Mouse (Mus musculus) E14TG2a.4 (cell line): Measurements from ENCODE around the gene Pank4.

Source experiments
- H3K27me3 ChIP-seq: 2 replicates; pipeline ENCODE4 v1.6.1; 2014; ENCODE audit warnings: low read length, control low read depth; ENCODE audit not compliant: insufficient read depth
- H3K36me3 ChIP-seq: 2 replicates; pipeline ENCODE4 v1.6.1; 2014; ENCODE audit warnings: low read length, control low read depth; ENCODE audit not compliant: insufficient read depth
- H3K4me1 ChIP-seq: replicated peaks from 2 replicates; pipeline ENCODE4 v1.6.1; 2014; ENCODE audit warnings: low read depth, low read length, control low read depth
- H3K4me3 ChIP-seq: replicated peaks from 2 replicates; pipeline ENCODE4 v1.5.1; 2014; ENCODE audit warnings: mild to moderate bottlenecking, low read length
- H3K9me3 ChIP-seq: 2 replicates; pipeline ENCODE4 v1.6.1; 2014; ENCODE audit warnings: low read length, control low read depth
- CTCF ChIP-seq: conservative IDR thresholded peaks from 2 replicates; pipeline ENCODE4 v1.5.1; 2014; ENCODE audit warnings: low read length
- NANOG ChIP-seq: IDR thresholded peaks from 2 replicates; pipeline ENCODE4 v1.6.1; 2014; ENCODE audit warnings: borderline replicate concordance, low read length, mixed read lengths
- POU5F1 ChIP-seq: IDR thresholded peaks from 2 replicates; pipeline ENCODE4 v1.6.1; 2014; ENCODE audit warnings: low read length, borderline replicate concordance

Pank4 gene

DNA sequence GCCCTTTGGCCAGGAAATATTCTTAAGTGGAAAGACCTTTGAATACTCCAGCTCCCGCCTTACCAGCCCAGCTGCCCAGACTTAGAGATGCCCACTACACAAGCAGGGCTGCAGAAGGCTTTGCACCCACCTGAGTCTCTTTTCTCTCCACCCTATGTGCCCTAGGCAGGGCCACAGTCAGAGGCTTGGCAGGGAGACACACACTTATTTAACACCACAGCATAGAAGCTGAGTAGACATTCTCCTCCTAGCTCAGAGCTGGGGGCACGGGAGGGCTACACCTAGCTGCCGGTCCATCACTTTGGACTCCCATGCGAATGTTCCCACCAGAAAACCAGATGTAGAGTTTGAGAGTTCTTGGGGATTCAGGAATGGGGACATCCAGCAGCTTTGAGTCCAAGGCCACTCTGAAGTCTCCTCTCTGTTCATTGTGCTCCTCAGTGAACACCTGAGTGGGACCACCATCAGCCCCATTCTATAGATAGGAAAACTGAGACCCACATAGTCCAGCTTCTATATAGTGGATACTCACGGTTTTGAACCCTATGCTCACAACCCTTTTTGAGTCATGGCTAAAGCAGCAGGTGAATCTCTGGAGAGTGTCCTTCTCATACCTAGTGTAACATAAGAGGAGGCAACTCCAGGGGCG, 14.9 kb upstream of the Pank4 start:
- H3K27me3 ChIP-seq = peaks cover 57% of the 10 kb centered on the region
- TF ChIP-seq CTCF (no peak), NANOG (no peak), POU5F1 (no peak)

DNA sequence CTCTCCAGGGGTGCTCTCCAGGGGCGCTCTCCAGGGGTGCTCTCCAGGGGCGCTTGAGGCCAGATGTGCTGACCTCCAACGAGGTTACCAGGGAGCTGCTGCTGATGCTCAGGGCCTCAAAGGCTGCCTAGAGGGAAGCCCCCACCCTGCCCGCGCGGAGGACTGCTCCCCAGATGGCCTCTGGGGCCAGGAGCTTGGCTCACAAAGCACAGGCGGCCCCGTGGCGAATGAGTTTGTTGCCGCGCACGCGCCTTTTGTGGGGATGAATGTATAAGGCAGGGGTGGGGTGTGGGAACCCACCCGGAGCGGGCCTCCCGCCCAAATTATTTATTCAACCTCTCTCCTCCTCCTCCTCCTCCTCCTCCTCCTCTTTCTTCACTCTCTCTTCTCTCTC, 14.3 kb upstream of the Pank4 start:
- Histone ChIP-seq H3K36me3 (no peaks in the 10 kb centered on the region), H3K4me1 (peaks cover 44% of the 10 kb centered on the region), H3K4me3 (no peak overlapping the region), H3K27me3 (peaks cover 62% of the 10 kb centered on the region), H3K9me3 (no peaks in the 10 kb centered on the region)
- TF ChIP-seq CTCF (no peak), NANOG (no peak), POU5F1 (no peak)

More for the DNA sequence above, 14.9 kb upstream of the Pank4 start:
- no peaks in the 10 kb centered on the region for H3K36me3 ChIP-seq
- no peaks in the 10 kb centered on the region for H3K9me3 ChIP-seq
- no peak overlapping the region for H3K4me3 ChIP-seq
- peaks cover 41% of the 10 kb centered on the region for H3K4me1 ChIP-seq

GRCm38 (mm10) chr4:154952461-154953241, 11.3 kb upstream of the Pank4 start:
- Histone ChIP-seq H3K27me3 (peaks cover 89% of the 10 kb centered on the region), H3K4me1 (peaks cover 46% of the 10 kb centered on the region), H3K36me3 (no peaks in the 10 kb centered on the region), H3K9me3 (no peaks in the 10 kb centered on the region), H3K4me3 (peak overlapping the region; percentile 57)
- TF ChIP-seq POU5F1 (no peak), NANOG (no peak), CTCF (no peak)

DNA sequence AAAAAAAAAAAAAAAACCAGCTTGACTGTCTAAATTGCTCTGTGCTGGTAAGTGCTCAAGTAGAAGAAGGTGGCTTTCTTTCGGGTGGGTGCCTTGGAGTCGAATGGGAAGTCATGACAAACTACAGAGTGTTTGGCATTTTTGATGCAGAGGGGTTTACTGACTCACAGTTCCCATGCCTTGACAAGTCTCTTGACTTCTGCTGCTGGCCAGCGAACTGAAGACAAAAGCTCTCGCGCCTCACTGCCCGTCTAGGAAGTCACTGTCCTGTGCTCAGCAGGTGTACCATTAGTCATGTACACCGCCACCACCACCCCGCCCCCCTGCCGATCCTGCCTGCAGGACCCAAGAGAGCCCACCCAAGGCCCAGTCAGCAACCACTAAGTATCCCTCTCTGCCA, 7.3 kb upstream of the Pank4 start:
- H3K4me1 ChIP-seq = peaks cover 67% of the 10 kb centered on the region
- no peak for TF ChIP-seq CTCF
- no peak for TF ChIP-seq POU5F1
- TF ChIP-seq NANOG = no peak
- H3K36me3 ChIP-seq = no peaks in the 10 kb centered on the region
- H3K27me3 ChIP-seq = peaks cover 96% of the 10 kb centered on the region
- H3K9me3 ChIP-seq = no peaks in the 10 kb centered on the region
- 0 out of 2 replicates have a peak overlapping the region, but pooled peaks have one; percentile 3 for H3K4me3 ChIP-seq

GRCm38 (mm10) chr4:154957289-154957993, 6.5 kb upstream of the Pank4 start:
- peak overlapping the region; percentile 45 for H3K4me3 ChIP-seq
- H3K36me3 ChIP-seq = no peaks in the 10 kb centered on the region
- H3K9me3 ChIP-seq = no peaks in the 10 kb centered on the region
- H3K27me3 ChIP-seq = peaks cover 96% of the 10 kb centered on the region
- TF ChIP-seq POU5F1 (no peak), NANOG (no peak), CTCF (no peak)
- peaks cover 73% of the 10 kb centered on the region for H3K4me1 ChIP-seq

DNA sequence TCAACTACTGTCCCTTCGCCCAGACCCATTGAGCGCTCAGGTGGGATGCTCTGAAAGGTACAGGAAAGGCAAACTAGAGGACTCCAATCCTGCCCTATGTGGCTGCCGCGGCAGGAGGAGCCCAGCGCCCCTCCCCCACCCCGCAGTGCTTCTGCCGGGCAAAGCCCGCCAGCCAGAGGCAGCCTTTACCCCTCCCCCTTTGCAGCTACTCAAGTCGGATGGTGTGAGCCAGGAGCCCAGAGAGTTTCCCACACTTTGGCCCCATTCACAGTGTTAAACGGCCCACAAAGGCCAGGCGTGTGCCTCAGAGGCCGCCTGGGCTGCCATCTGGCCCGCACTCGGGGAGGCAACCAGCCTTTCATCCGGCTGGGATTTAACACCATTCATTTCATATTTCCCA, 5.8 kb upstream of the Pank4 start:
- Histone ChIP-seq H3K4me1 (peaks cover 73% of the 10 kb centered on the region), H3K27me3 (peaks cover 96% of the 10 kb centered on the region), H3K4me3 (peak overlapping the region; percentile 45), H3K9me3 (no peaks in the 10 kb centered on the region), H3K36me3 (no peaks in the 10 kb centered on the region)
- no peak for TF ChIP-seq CTCF
- no peak for TF ChIP-seq NANOG
- TF ChIP-seq POU5F1 = no peak

DNA sequence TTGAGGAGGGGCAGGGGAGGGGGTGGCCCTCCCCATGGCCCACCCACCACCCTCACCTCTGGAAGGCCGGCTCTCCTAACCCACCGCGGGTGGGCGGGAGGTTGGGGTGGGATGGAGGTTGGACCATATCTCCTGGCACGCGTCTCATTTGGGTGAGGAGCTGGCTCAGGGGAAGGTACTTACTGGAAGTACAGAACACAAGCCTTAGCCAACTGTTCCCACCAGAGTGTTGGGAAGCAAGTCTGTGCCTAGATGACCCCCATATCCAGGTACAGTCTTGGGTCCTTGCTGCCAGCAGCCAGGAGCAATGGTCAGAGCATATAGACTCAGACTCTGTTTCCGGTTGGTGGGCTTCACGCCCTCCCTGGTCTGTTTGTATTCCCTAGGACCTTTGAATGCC, 5.3 kb upstream of the Pank4 start:
- Histone ChIP-seq H3K9me3 (no peaks in the 10 kb centered on the region), H3K36me3 (no peaks in the 10 kb centered on the region), H3K4me1 (peaks cover 73% of the 10 kb centered on the region), H3K27me3 (peaks cover 96% of the 10 kb centered on the region), H3K4me3 (no peak overlapping the region)
- TF ChIP-seq NANOG = no peak
- no peak for TF ChIP-seq POU5F1
- no peak for TF ChIP-seq CTCF

- peaks cover 67% of the 10 kb centered on the region for H3K4me1 ChIP-seq
- H3K27me3 ChIP-seq = peaks cover 82% of the 10 kb centered on the region
- TF ChIP-seq NANOG (no peak), POU5F1 (no peak), CTCF (no peak)
- H3K36me3 ChIP-seq = no peaks in the 10 kb centered on the region
- peak overlapping the region; percentile 83 for H3K4me3 ChIP-seq
- H3K9me3 ChIP-seq = no peaks in the 10 kb centered on the region
These were observed 3.8 kb upstream of the Pank4 start for GRCm38 (mm10) chr4:154960021-154960689.
